Mouse (Mus musculus) adrenal gland (tissue): ENCODE results near the gene Pigp.
"Not testable (repeated sequence)": the region's sequence is repeated elsewhere in the genome, so short reads cannot be mapped to it uniquely, and the experiment has no call there.

Experiments
- intact Hi-C: fragments of 180-260 bp; cut with DNase I; formaldehyde crosslinking; loops from one replicate; pipeline ENCODE4 v1.15.1; 2025

Gene Pigp

GRCm38 (mm10) chr16:94360578-94361350, 10.9 kb downstream of the Pigp start:
- intact Hi-C loops, result no loop called here

- intact Hi-C loops, result no loop called here
These were observed 13.6 kb downstream of the Pigp start for GRCm38 (mm10) chr16:94358091-94358490.

GRCm38 (mm10) chr16:94356776-94357494, 14.7 kb downstream of the Pigp start:
- intact Hi-C loops, result no loop called here

GRCm38 (mm10) chr16:94356046-94356445, 15.6 kb downstream of the Pigp start:
- intact Hi-C loops, result no loop called here

GRCm38 (mm10) chr16:94354450-94354849, 17.2 kb downstream of the Pigp start:
- intact Hi-C loops, result no loop called here

GRCm38 (mm10) chr16:94350287-94350677, 21.4 kb downstream of the Pigp start:
- intact Hi-C loops, result no loop called here

- intact Hi-C loops, result no loop called here
These were observed 21.9 kb downstream of the Pigp start for GRCm38 (mm10) chr16:94349588-94350286.

- intact Hi-C loops, result no loop called here
These were observed 22.9 kb downstream of the Pigp start for GRCm38 (mm10) chr16:94348779-94349178.

GRCm38 (mm10) chr16:94347080-94347731, 24.4 kb downstream of the Pigp start:
- intact Hi-C loops, result no loop called here

GRCm38 (mm10) chr16:94345733-94346132, 25.9 kb downstream of the Pigp start:
- intact Hi-C loops, result no loop called here

- intact Hi-C loops, result not testable (repeated sequence)
These were observed 32.2 kb downstream of the Pigp start for GRCm38 (mm10) chr16:94339164-94340160.

GRCm38 (mm10) chr16:94335656-94336055, 36.0 kb downstream of the Pigp start:
- intact Hi-C loops, result no loop called here

- intact Hi-C loops, result loop anchor here (5.0 kb wide), 1 partner anchor 65 kb away; no protein-coding TSS in a partner anchor
These were observed 39.8 kb downstream of the Pigp start for GRCm38 (mm10) chr16:94331886-94332252.

GRCm38 (mm10) chr16:94331233-94331885, 40.3 kb downstream of the Pigp start:
- intact Hi-C loops, result loop anchor here (5.0 kb wide), 1 partner anchor 64 kb away; no protein-coding TSS in a partner anchor

- intact Hi-C loops, result loop anchor here (5.0 kb wide), 1 partner anchor 63 kb away; no protein-coding TSS in a partner anchor
These were observed 41.2 kb downstream of the Pigp start for GRCm38 (mm10) chr16:94330429-94330828.

GRCm38 (mm10) chr16:94328881-94329867, 42.5 kb downstream of the Pigp start:
- intact Hi-C loops, result no loop called here

GRCm38 (mm10) chr16:94327781-94328711, 43.6 kb downstream of the Pigp start, which contains the start of gene Ripply3:
TSS of gene Ripply3 (plus strand) at chr16:94328420.
- intact Hi-C loops, result no loop called here
